Mouse (Mus musculus) adrenal gland (tissue): Measurements from ENCODE around the gene Ranbp3l.

ENCODE experiments used
- intact Hi-C: fragments of 180-260 bp; cut with DNase I; formaldehyde crosslinking; loops from one replicate; pipeline ENCODE4 v1.15.1; 2025

Gene Ranbp3l

GRCm38 (mm10) chr15:9093598-9094365 lies 126.0 kb downstream of the Ranbp3l start:
- intact Hi-C loops = no loop called here

- intact Hi-C loops = no loop called here
These were observed 126.6 kb downstream of the Ranbp3l start for GRCm38 (mm10) chr15:9094366-9094750.

GRCm38 (mm10) chr15:9096865-9097264 lies 129.1 kb downstream of the Ranbp3l start:
- intact Hi-C loops = no loop called here

GRCm38 (mm10) chr15:9100446-9101077 lies 132.8 kb downstream of the Ranbp3l start:
- intact Hi-C loops = no loop called here

- intact Hi-C loops = no loop called here
These were observed 138.7 kb downstream of the Ranbp3l start for GRCm38 (mm10) chr15:9106303-9107074.

GRCm38 (mm10) chr15:9110526-9111347 lies 143.0 kb downstream of the Ranbp3l start:
- intact Hi-C loops = no loop called here

GRCm38 (mm10) chr15:9111648-9112047 lies 143.9 kb downstream of the Ranbp3l start:
- intact Hi-C loops = no loop called here

- intact Hi-C loops = no loop called here
These were observed 145.8 kb downstream of the Ranbp3l start for GRCm38 (mm10) chr15:9113556-9113955.

- intact Hi-C loops = no loop called here
These were observed 146.4 kb downstream of the Ranbp3l start for GRCm38 (mm10) chr15:9114131-9114530.

GRCm38 (mm10) chr15:9114599-9114998 lies 146.8 kb downstream of the Ranbp3l start:
- intact Hi-C loops = no loop called here
